Mouse (Mus musculus) erythroblast, adult 5-6 weeks (primary cell): ENCODE measurements at regions not wholly inside any gene's neighbourhood (a gene's known extent, or its start where the extent isn't known, plus 50 kb on each side); places are given as distances from the start of the nearest gene placed in this dataset.

ENCODE experiments used
- ATAC-seq: replicated peaks from 2 replicates; pipeline ENCODE4 v1.8.0; 2016; ENCODE audit warnings: moderate number of reproducible peaks, mild to moderate bottlenecking, moderate TSS enrichment, inconsistent platforms; ENCODE audit not compliant: poor library complexity, low FRiP score, severe bottlenecking

GRCm38 (mm10) chr4:33589207-33589606 is 279.1 kb downstream of the Rngtt start:
- no peak for ATAC-seq

DNA sequence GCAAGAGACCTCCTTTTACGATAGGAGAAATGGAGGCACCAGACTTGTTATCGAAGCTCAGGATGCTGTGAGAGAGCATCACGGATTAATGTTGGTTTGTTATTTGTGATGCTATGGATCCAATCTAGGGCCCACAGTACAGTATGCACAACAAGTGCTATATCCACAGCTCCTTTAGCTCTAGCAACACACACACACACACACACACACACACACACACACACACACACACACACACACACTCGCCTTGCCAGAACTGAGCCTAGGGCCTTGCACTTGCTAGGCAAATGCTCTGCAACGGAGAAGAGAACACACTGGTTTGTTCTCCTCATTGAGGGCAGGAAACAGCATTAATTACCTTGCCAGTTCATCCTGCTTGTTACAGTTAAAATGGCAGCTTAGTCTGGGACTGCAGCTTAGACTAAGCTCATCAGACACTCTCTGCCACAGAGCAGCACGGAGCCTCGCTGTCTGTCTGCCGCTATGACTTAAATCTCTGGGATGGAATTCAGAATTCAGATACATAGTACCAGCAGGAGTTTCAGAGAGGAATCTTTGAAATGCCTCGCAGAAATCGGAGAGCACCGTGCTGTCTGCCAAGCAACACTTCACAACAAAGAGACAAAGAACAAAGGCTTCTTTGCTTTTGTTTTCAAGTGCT is 285.0 kb downstream of the Rngtt start:
- ATAC-seq, result no peak

- ATAC-seq, result no peak
Measured at GRCm38 (mm10) chr4:33595763-33596162, 285.7 kb downstream of the Rngtt start.

DNA sequence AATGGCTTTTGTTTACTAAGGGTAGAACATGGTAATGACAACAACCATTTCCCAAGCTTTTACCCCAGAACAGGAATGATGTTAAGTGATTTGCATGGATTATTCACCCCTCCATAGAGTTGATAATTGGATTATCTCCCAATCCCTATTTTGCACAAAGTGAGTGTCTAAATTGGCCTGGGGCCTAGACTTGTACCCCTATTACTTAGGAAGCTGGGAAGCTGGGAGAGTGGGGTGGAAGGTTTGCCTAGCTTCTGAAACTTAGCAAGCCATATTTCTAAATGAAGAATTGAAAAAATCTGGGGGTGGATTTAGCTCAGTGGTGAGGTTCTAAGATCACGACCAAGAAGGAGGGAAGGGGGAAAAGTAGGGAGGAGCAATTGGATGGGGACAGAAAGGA is 289.9 kb downstream of the Rngtt start:
- no peak for ATAC-seq

GRCm38 (mm10) chr4:33600805-33601204 is 290.7 kb downstream of the Rngtt start:
- ATAC-seq, result no peak

DNA sequence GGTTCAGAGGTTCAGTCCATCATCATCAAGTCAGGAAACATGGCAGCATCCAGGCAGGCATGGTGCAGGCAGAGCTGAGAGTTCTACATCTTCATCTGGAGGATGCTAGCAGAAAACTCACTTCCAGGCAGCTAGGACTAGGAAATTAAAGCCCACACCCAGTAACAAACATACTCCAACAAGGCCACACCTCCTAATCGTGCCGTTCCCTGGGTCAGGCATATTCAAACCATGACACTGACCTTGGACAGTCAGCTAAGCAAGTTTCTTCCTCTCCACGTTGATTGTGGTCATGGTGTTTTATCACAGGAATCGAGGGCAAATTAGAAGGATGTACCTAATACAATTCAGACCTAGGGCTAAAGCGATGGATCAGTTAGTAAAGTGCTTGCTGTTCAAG is 294.5 kb downstream of the Rngtt start:
- no peak for ATAC-seq

GRCm38 (mm10) chr4:33639821-33640575 is 284.4 kb upstream of the Cnr1 start:
- ATAC-seq, result no peak

- no peak for ATAC-seq
Measured at GRCm38 (mm10) chr4:33640576-33641255, 283.7 kb upstream of the Cnr1 start.

GRCm38 (mm10) chr4:33641883-33642282 is 282.5 kb upstream of the Cnr1 start:
- no peak for ATAC-seq

DNA sequence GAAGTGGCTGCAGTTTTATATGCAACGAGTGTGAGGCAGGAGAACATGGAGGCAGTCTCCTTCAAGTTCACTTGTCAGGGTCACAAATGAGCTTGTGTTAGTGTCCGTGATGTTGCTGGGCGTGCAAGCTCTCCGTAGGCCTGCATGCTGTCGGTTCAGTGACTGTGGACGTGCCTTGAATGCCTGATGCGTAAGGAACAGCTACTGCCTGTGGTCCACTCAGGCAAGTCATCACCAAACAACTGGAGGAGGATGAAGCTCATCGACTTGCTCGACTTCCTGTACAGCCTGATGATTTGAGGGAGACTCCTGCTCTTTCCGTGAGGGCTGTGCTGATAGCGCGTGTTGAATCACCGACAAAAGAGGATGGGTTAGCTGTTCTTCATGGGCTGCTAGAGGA is 281.9 kb upstream of the Cnr1 start:
- ATAC-seq, result no peak

DNA sequence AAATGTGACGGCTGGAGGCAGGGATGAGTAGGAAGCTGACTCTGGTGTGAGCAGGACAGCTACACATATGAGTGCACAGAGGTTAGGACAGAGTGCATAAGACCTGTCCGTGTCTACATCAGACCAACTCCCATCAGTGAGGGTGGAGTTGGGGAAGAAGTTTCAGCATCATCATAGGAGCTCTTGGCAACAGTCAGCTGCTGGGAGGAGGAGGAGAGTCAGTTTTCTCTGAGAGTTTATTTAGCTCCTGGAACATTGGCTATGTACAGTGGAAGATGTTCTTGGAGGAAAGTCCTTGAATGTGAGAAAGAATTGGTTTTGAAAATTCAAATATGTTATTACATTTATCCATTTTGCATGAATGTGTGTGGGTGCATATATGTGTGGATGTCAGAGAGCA is 279.2 kb upstream of the Cnr1 start:
- no peak for ATAC-seq

- no peak for ATAC-seq
Measured at GRCm38 (mm10) chr4:33651292-33651691, 273.1 kb upstream of the Cnr1 start.

DNA sequence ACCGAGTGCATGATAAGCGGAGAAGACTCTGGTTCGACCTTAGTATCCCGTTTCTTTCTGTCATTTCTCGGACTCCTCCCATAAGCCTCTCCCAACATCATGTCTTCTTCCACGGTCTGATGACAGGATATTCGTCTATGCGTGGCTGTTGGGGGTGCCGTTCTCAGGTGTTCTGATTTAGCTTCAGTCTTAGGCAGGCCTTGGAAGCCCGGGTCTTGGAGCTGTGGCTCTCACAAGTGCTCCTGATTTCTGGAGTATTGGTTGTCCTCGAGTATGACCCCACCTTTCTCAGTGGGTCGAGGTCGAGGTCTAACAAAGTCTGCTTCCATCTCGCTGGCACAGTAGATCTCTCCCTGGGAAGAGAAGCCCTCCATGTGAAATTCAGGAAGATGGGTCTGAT is 264.6 kb upstream of the Cnr1 start:
- no peak for ATAC-seq

DNA sequence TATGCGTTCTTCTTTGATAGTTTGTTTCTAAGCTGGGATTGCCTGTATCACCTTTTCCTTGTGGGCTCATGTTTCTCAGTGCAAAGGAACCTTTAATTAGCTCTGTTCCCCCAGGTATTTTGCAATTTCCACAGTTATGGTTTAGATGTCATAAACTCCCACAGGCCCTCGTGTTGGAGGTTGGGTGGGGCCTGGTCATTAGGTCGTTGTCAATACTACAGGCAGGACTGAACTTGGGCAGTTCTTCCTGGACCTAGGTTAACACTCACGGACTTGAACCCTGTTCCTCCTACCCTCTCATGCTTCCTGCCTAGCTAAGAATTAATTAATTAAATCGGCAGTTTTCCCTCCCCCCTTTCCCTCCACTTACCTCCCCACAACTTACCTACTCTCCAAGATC is 263.8 kb upstream of the Cnr1 start:
- ATAC-seq, result no peak

DNA sequence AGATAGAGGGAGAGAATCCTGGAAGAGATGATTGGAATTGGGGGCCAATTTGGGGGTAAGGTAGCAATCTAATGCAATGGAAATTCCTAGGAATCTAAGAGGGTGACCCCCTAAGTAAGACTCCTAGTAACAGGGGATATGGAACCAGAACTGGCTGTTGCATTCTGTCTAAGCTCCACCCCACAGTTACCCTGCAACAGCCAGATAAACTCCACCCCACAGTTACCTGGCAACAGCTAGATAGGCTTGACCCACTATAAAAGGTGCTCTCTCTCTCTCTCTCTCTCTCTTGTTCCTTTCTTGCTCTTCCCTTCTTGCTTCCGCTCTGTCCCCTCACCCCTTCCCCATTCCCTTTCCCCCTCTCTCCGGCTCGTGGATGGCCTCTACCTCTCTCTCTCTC is 262.5 kb upstream of the Cnr1 start:
- peak; percentile 92 for ATAC-seq

- no peak for ATAC-seq
Measured at GRCm38 (mm10) chr4:33662965-33663364, 261.4 kb upstream of the Cnr1 start.

DNA sequence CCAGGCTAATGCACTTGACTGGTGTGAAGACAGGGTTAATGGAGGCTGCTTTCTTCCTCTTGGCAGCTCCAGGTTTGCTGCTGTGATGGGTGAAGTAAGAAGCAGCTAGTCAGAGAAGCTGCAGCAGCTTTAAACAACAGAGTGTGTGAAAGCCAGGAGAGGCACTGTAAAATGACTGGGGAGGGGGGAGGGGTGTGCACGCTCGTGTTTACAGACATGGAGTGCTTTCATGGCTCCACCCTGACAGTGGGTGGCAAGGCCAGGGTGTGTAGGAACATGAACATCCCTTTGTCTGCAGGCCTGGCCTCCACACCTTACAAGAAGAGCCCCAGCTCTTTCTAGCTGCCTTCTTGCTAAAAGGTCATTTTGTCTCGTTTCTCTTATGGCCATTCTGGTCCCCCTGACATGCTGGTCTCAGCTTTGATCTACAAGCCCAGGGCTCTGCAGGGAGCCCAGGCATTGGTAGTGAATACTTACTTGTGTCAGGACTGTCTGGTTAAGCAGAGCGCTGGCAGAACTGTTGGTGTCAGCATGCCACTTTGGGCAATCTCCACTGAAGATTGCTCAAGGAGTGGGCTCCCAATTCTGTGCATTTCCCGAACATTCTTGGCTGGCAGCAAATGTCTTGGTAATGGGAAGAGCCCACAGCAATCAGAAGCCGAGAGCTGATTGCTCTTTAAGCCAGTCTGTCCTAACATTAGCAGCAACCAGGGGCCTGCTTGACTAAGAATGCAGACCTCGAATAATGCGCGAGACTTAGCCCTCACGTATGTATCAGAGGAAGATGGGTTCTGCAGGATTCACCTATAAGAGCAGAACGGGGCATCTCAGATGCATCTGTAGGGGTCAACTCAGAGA is 260.5 kb upstream of the Cnr1 start:
- ATAC-seq, result no peak

- ATAC-seq, result no peak
Measured at GRCm38 (mm10) chr4:33664474-33664822, 259.9 kb upstream of the Cnr1 start.

DNA sequence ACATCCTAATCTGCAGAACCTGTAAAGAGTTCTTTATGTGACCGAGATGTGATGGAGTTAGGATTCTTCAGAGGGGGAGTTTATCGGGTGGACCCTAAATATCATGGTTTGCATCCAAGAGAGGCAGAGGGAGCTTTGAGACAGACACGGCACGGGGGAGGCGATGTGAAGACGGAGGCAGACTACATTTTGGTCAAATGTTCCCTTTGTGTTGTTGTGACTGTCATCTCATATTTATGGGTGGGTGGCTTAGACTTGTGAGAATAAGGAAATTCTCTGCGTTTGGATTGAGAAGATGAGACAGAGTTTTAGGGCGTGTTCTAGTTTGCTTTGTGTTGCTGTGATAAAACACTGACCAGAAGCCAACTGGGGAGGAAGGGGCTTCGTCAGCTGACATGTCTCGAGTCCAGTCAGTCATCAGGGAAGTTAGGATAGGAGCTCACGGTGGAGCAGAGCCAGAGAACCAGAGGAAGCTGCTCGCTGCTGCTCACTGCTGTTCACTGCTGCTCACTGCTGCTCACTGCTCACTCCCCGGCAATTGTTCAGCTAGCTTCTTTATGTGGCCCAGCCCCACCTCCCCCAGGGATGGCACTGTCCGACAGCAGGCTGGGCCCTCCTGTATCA is 259.0 kb upstream of the Cnr1 start:
- ATAC-seq, result no peak

DNA sequence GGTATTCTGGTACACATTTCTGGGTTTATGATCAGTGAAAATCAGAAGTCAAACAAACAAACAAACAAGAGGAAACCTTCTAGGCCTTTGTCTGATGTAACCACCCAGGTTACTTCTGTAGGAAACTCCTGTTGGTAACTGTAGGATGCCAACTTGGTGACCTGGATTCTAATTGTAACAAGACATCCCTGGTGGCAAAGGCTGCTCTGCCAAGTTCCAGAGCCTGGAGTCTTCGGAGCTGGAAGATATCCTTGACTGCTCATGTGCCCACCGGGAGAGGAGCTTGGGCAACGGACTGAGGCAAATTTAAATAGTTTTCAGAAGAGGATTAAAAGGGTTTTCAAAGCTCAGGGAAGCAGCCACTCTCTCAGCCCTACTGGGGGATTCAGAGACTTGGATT is 256.0 kb upstream of the Cnr1 start:
- no peak for ATAC-seq
